Mouse (Mus musculus) liver, adult 2 months (tissue): ENCODE measurements at regions not wholly inside any gene's neighbourhood (a gene's known extent, or its start where the extent isn't known, plus 50 kb on each side); places are given as distances from the start of the nearest gene placed in this dataset.

ENCODE experiments used
- CTCF ChIP-seq: fragments of 200-500 bp; IDR thresholded peaks from 2 replicates; pipeline ENCODE4 v1.5.1; 2011; ENCODE audit warnings: low read depth, low read length, control low read depth
- POLR2A ChIP-seq: fragments of 200-500 bp; IDR thresholded peaks from 2 replicates; pipeline ENCODE4 v1.6.1; 2011; ENCODE audit warnings: low read length, control low read depth; ENCODE audit not compliant: insufficient read depth; ENCODE audit errors: extremely low read depth

DNA sequence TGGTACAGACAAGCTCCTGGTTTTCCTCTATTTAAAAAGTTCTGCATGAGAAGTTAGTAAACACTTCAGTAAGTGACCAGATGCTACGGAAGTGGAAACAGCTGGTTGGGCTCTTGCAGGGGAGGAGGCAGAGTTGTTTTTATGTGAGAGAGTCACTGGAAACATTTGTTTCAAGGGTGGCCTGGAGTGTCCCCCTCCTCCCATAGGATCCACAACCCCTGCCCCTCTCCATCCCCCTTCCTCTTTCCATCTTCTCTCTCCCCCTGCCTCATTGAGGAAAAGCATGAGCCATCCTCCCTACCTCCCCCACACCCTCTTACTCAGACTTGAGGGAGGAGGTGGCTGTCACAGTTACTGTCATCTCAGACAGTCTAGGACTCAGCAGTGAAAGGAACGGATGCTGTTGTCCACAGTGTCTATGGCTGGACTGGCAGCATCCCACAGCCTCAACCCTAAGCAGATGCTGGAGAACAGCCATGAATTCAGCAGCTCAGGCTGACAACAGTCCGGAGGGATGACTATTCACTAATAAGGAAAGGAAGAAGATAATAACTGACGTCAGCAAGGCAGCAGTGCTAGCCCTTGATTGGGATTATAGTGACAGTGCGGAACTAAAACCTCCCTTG, 93.9 kb downstream of the Iyd start:
- no peak for TF ChIP-seq POLR2A
- TF ChIP-seq CTCF = no peak
